Mouse (Mus musculus): ENCODE measurements around the gene Manf. TPM values are rescaled to one million over a fixed set of nuclear protein-coding genes. Genes with fewer than 3 reads are reported as not detected.
A peak's percentile ranks its signal among the peaks of the same experiment; 100 is the strongest.

The Manf gene
- polyA plus RNA-seq, 1 experiment: 10.6 TPM

DNA sequence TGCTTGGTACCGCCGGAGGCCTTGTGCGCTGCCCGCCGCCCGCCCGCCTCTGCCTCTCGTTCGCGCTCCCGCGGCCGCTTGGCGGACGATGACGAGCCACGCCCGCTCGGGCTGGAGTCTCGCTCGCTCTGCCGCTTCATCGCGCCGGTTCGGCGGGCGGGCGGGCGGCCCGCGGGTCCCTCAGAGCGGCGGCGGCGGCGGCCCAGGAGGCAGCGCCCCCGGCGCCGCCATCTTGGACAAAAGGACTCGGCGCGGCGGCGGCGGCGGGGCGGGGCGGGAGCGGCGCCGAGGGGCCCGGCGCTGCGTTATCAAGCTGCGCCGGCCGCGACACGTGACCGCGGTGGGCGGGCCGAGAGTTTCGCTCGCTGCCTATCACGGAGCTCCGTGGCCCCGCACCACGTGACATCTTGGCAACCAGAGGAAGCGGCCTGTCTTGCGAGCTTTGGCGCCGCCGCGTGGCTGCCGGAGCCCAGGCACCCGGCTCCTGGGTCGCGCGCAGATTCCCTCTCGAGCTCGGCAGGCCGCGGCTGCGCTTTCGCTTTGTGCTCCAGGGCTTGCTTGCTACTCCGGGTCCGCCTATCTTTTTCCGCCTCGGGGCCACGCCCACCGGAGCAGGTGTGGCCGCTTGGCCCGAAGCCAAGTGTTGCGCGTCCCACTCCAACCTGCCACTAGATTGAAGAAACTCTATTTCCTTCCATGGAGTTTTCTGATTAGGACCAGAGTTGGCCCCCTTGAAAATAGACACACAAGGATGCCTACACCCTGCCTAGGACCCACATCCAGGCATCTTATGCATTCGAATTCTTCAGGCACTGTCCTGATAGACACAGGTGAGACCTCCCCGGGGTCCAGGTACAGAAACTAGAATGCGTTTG is 4.7 kb downstream of the Manf start, which contains the start of gene Rbm15b:
Gene Rbm15b (minus strand): TSS at position 601 of the 875 bp plus-strand sequence.
- H3K27me3 ChIP-seq (ENCODE audit: control insufficient read depth): no peaks in the 10 kb centered on the region
- peaks cover 71% of the 10 kb centered on the region for H3K4me1 ChIP-seq (ENCODE audit: control insufficient read depth)
- 0 out of 2 replicates have a peak, but pooled peaks cover 2% of the 10 kb centered on the region for H3K9me3 ChIP-seq (ENCODE audit: control insufficient read depth, low read length)
- TF ChIP-seq TAL1 (IDR thresholded peaks at IDR 0.05; ENCODE audit: low read length): no peak
- TF ChIP-seq GATA1 (IDR thresholded peaks at IDR 0.05; ENCODE audit: low read length): peak; percentile 38
- peak within 1 kb of the TSS; percentile 97 for H3K4me3 ChIP-seq (replicated peaks)
- H3K36me3 ChIP-seq (ENCODE audit: control insufficient read depth): peaks cover 73% of the 10 kb centered on the region

DNA sequence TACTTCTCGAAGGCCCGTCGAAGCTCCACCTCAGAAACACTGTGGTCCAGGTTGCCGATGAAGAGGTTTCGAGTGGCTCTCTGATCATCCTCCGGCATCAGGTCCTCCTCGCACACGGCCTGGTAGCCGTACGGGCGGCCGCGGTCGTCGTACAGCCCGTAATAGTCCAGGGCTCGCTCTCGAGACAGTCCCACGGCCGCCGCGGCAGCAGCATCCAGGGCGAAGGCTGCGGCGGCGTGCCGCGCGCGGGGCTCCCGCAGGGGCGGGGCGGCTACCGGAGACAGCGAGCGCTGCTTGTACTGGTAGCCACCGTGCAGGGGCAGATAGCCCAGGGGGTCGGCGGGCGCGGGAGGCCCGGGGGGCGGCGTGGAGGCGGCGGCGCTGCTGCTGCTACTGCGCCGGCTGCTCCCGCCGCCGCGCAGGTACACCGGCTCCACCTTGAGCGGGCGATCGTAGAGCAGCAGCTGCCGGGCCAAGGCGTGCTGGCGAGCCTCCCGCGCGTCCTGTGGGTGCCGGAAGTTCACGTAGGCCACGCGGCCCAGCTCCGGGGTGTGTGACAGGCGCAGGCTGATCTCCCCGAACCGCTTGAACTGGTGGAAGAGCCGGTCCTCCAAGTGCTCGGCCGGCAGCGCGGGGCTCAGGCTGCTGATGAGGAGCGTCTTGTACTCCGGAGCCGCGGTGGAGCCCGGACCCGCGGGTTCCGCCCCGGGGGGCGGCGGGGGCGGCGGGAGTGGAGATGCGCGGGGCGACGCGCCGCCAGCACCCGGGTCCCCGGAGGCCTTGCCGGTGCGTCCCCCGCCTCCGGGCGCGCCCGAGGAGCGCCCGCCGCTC is 5.7 kb downstream of the Manf start:
- H3K9me3 ChIP-seq (ENCODE audit: control insufficient read depth, low read length): 0 out of 2 replicates have a peak, but pooled peaks cover 2% of the 10 kb centered on the region
- TF ChIP-seq TAL1 (IDR thresholded peaks at IDR 0.05; ENCODE audit: low read length) (no peak), GATA1 (IDR thresholded peaks at IDR 0.05; ENCODE audit: low read length) (no peak)
- peaks cover 83% of the 10 kb centered on the region for H3K36me3 ChIP-seq (ENCODE audit: control insufficient read depth)
- H3K4me3 ChIP-seq (replicated peaks): peak overlapping the region; percentile 97
- peaks cover 74% of the 10 kb centered on the region for H3K4me1 ChIP-seq (ENCODE audit: control insufficient read depth)
- no peaks in the 10 kb centered on the region for H3K27me3 ChIP-seq (ENCODE audit: control insufficient read depth)

DNA sequence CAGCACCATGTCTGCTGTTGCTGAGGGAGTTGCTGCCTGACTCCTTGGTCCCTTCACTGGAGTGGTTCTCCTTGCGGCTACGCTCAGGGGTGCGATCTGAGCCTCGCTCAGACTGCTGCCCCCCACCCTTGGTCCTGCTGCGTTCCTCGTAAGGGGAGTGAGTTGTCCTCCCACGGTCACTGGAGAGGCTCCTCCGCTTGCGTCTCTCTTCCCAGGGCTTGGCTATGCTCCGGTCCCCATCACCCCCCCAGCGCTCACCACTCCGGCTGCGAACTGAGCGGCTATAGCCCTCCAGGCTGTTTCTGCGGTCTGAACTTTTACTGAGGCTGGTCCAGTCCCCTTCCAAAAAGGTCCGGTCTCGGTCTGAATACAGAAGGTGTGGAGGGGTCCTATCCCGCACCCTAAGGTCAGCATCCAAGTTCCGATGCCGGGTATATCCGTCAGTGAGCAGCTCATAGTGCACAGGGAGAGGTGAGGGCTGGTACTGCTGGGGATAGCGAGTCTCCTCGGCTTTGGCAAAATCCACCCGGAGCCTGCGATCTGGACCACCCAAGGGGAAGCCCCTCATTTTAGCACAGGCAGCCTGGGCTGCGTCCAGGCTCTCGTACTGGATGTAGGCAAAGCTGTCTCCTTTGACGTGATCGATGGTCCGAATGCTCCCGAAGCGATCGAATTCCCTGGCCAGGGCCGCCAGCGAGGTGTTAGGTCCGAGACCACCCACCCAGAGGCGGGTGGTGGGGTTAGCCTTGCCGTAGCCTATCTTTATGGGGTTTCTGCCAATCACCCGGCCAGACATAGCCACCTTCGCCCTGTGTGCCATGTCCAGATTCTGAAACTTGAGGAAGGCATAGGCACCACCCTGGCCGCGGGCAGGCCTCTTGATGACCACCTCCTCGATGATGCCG is 6.5 kb downstream of the Manf start:
- Histone ChIP-seq H3K27me3 (ENCODE audit: control insufficient read depth) (no peaks in the 10 kb centered on the region), H3K4me3 (replicated peaks) (peak overlapping the region; percentile 97), H3K9me3 (ENCODE audit: control insufficient read depth, low read length) (0 out of 2 replicates have a peak, but pooled peaks cover 2% of the 10 kb centered on the region), H3K36me3 (ENCODE audit: control insufficient read depth) (peaks cover 85% of the 10 kb centered on the region), H3K4me1 (ENCODE audit: control insufficient read depth) (peaks cover 66% of the 10 kb centered on the region)
- TF ChIP-seq GATA1 (IDR thresholded peaks at IDR 0.05; ENCODE audit: low read length): no peak
- TF ChIP-seq TAL1 (IDR thresholded peaks at IDR 0.05; ENCODE audit: low read length): no peak

DNA sequence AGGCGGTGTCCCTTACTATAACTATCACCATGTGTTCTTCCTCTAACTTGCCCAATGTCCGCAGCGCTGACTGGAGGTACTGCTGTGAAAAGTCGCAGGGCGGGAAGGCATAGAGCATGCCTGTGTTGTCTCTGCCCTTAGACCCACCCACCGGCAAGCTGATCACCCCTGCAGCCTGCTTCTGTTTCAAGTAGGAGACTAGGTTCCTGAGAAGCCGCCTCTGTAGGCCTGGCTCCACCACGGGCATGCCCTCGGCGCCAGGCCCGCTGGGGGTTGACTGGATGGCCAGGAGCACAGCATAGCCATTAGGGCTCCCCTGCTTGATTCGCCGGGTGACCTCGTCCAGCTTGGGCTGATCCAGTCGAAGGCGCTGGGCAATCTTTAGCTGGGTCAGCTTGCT is 7.5 kb downstream of the Manf start:
- peaks cover 57% of the 10 kb centered on the region for H3K4me1 ChIP-seq (ENCODE audit: control insufficient read depth)
- peak overlapping the region; percentile 97 for H3K4me3 ChIP-seq (replicated peaks)

DNA sequence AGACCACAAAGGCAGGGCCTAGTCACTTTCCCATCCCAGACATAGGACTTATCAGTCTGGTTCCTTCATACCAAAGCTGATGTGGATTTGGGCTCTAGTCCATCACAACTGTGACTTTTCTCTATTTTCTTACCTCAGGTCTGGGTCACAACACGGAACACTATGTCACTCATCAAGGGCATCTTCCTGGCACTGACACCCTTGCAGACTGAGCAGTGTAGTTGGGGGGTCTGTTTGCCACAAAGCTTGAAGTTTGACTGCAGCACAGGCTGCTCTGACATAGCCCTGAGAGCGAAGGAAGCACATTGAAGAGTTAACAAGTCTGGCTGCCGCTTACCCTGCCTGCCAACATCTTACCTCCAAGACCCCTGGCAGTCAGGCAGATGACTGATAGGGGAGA is 8.7 kb downstream of the Manf start:
- Histone ChIP-seq H3K4me1 (ENCODE audit: control insufficient read depth) (peaks cover 45% of the 10 kb centered on the region), H3K9me3 (ENCODE audit: control insufficient read depth, low read length) (0 out of 2 replicates have a peak, but pooled peaks cover 2% of the 10 kb centered on the region), H3K36me3 (ENCODE audit: control insufficient read depth) (peaks cover 85% of the 10 kb centered on the region), H3K4me3 (replicated peaks) (peak overlapping the region; percentile 41), H3K27me3 (ENCODE audit: control insufficient read depth) (no peaks in the 10 kb centered on the region)
- no peak for TF ChIP-seq TAL1 (IDR thresholded peaks at IDR 0.05; ENCODE audit: low read length)
- no peak for TF ChIP-seq GATA1 (IDR thresholded peaks at IDR 0.05; ENCODE audit: low read length)

More for the DNA sequence above, 7.5 kb downstream of the Manf start:
- H3K27me3 ChIP-seq (ENCODE audit: control insufficient read depth): no peaks in the 10 kb centered on the region
- TF ChIP-seq TAL1 (IDR thresholded peaks at IDR 0.05; ENCODE audit: low read length) (no peak), GATA1 (IDR thresholded peaks at IDR 0.05; ENCODE audit: low read length) (no peak)
- H3K9me3 ChIP-seq (ENCODE audit: control insufficient read depth, low read length): 0 out of 2 replicates have a peak, but pooled peaks cover 2% of the 10 kb centered on the region
- H3K36me3 ChIP-seq (ENCODE audit: control insufficient read depth): peaks cover 85% of the 10 kb centered on the region

DNA sequence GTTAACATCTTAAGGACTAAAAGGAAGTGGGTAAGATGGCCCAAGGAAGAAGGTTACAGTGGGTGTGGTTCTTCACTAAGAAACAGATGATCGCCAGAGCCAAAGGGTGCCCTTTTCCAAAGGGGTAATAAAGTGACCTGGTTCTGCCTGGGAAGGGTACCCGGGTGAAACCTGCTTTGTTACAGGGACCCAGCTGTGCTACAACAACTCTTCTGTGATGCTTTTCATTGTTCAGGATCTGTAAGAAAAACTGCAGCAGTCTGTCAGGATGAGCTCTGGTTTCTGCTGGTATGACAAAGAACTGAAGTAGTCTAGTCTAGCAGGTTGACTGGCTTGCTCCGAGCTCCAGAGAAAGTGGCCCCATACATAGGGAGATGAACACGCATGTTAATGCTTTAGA is 9.6 kb downstream of the Manf start:
- Histone ChIP-seq H3K36me3 (ENCODE audit: control insufficient read depth) (peaks cover 86% of the 10 kb centered on the region), H3K4me1 (ENCODE audit: control insufficient read depth) (peaks cover 39% of the 10 kb centered on the region), H3K4me3 (replicated peaks) (no peak overlapping the region), H3K27me3 (ENCODE audit: control insufficient read depth) (no peaks in the 10 kb centered on the region), H3K9me3 (ENCODE audit: control insufficient read depth, low read length) (0 out of 2 replicates have a peak, but pooled peaks cover 2% of the 10 kb centered on the region)
- no peak for TF ChIP-seq GATA1 (IDR thresholded peaks at IDR 0.05; ENCODE audit: low read length)
- TF ChIP-seq TAL1 (IDR thresholded peaks at IDR 0.05; ENCODE audit: low read length): no peak

DNA sequence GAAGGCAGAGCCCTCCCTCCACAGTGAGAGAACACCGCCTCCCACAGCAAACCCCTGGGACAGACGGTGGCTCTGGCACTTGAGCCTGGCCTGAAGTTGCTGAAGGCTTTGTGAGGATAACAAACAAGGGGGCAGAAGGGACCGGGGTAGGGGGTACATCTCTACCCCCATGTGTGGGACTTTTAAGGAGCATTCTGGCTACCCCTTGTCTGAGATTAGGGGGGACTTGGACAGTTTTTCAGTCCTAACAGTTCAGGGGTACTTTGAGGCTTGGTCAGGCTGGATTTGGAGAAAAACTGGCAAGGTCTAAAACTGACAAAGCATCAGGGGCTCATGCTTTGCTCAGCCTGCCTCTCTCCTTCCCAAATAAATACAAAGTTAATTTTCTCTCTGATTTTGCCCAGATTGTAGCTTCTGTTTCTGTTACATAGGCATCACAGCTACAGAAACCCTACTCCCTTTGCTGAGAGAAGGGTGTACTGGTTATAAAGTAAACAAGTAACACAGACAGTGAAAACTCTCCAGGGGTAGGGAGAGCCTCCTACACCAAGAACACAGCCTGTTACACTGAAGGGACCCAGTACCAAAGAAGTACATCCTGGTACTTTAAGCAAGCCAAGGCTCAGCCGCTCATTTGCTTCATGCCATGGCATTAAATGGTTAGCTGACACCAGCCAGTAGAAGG is 10.6 kb downstream of the Manf start:
- peaks cover 39% of the 10 kb centered on the region for H3K4me1 ChIP-seq (ENCODE audit: control insufficient read depth)
- no peak overlapping the region for H3K4me3 ChIP-seq (replicated peaks)
- 0 out of 2 replicates have a peak, but pooled peaks cover 2% of the 10 kb centered on the region for H3K9me3 ChIP-seq (ENCODE audit: control insufficient read depth, low read length)
- TF ChIP-seq TAL1 (IDR thresholded peaks at IDR 0.05; ENCODE audit: low read length) (no peak), GATA1 (IDR thresholded peaks at IDR 0.05; ENCODE audit: low read length) (no peak)
- peaks cover 95% of the 10 kb centered on the region for H3K36me3 ChIP-seq (ENCODE audit: control insufficient read depth)
- no peaks in the 10 kb centered on the region for H3K27me3 ChIP-seq (ENCODE audit: control insufficient read depth)

DNA sequence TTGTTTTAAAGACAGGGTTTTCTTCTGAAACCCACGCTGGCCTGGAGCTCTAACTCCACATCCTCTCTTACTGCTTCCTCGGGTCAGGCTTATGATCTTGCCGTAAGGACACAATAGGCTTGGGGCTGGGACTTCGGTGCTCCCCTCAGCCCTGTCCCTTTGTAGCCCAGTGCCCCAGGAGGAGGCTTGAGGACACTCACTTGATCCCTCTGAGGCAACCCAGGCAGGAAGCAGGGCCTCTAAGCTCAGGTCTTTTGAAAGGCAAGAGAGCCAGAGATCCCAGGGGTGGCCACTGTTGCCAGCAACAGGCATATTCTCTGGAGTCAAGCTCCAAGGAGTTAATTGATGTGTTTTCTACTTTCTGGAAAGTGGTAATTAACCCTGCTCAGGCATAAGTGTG is 12.3 kb downstream of the Manf start:
- TF ChIP-seq GATA1 (IDR thresholded peaks at IDR 0.05; ENCODE audit: low read length) (no peak), TAL1 (IDR thresholded peaks at IDR 0.05; ENCODE audit: low read length) (no peak)
- Histone ChIP-seq H3K27me3 (ENCODE audit: control insufficient read depth) (no peaks in the 10 kb centered on the region), H3K4me3 (replicated peaks) (no peak overlapping the region), H3K9me3 (ENCODE audit: control insufficient read depth, low read length) (no peaks in the 10 kb centered on the region), H3K36me3 (ENCODE audit: control insufficient read depth) (peaks cover 99% of the 10 kb centered on the region), H3K4me1 (ENCODE audit: control insufficient read depth) (peaks cover 23% of the 10 kb centered on the region)

Data from erythroblast, embryonic 14.5 days (primary cell).